Mouse (Mus musculus) retina, adult 2 months (tissue): ENCODE measurements at regions not wholly inside any gene's neighbourhood (a gene's known extent, or its start where the extent isn't known, plus 50 kb on each side); places are given as distances from the start of the nearest gene placed in this dataset.

Experiments used
- DNase-seq: peaks from one replicate; pipeline ENCODE4 v3.0.0-alpha.2; 2012; ENCODE audit warnings: low read depth, low spot score

- DNase-seq: no peak
Measured at GRCm38 (mm10) chr15:88469508-88470455, 130.3 kb upstream of the Zdhhc25 start.

GRCm38 (mm10) chr15:88472351-88473100 lies 127.6 kb upstream of the Zdhhc25 start:
- no peak for DNase-seq

GRCm38 (mm10) chr15:88473221-88473620 lies 126.9 kb upstream of the Zdhhc25 start:
- no peak for DNase-seq

GRCm38 (mm10) chr15:88483471-88483870 lies 116.6 kb upstream of the Zdhhc25 start:
- no peak for DNase-seq

GRCm38 (mm10) chr15:88489715-88490114 lies 110.4 kb upstream of the Zdhhc25 start:
- DNase-seq: no peak

GRCm38 (mm10) chr15:88490316-88491090 lies 109.6 kb upstream of the Zdhhc25 start:
- no peak for DNase-seq

GRCm38 (mm10) chr15:88491091-88491366 lies 109.1 kb upstream of the Zdhhc25 start:
- no peak for DNase-seq

GRCm38 (mm10) chr15:88497957-88498356 lies 102.1 kb upstream of the Zdhhc25 start:
- no peak for DNase-seq

GRCm38 (mm10) chr15:88502311-88502710 lies 97.8 kb upstream of the Zdhhc25 start:
- DNase-seq: no peak

- no peak for DNase-seq
Measured at GRCm38 (mm10) chr15:88503896-88504295, 96.2 kb upstream of the Zdhhc25 start.

- no peak for DNase-seq
Measured at GRCm38 (mm10) chr15:88505491-88506119, 94.5 kb upstream of the Zdhhc25 start.

GRCm38 (mm10) chr15:88507886-88508285 lies 92.2 kb upstream of the Zdhhc25 start:
- no peak for DNase-seq

GRCm38 (mm10) chr15:88508971-88509370 lies 91.1 kb upstream of the Zdhhc25 start:
- no peak for DNase-seq

GRCm38 (mm10) chr15:88509626-88510025 lies 90.5 kb upstream of the Zdhhc25 start:
- DNase-seq: no peak

GRCm38 (mm10) chr15:88514091-88514490 lies 86.0 kb upstream of the Zdhhc25 start:
- no peak for DNase-seq

- DNase-seq: no peak
Measured at GRCm38 (mm10) chr15:88531218-88531617, 68.9 kb upstream of the Zdhhc25 start.

GRCm38 (mm10) chr15:88532008-88532407 lies 68.1 kb upstream of the Zdhhc25 start:
- DNase-seq: no peak

GRCm38 (mm10) chr15:88533354-88533753 lies 66.7 kb upstream of the Zdhhc25 start:
- DNase-seq: no peak

- no peak for DNase-seq
Measured at GRCm38 (mm10) chr15:88535516-88535915, 64.6 kb upstream of the Zdhhc25 start.

- no peak for DNase-seq
Measured at GRCm38 (mm10) chr15:88537190-88537589, 62.9 kb upstream of the Zdhhc25 start.

- DNase-seq: no peak
Measured at GRCm38 (mm10) chr15:88542567-88542966, 57.5 kb upstream of the Zdhhc25 start.

GRCm38 (mm10) chr15:88544216-88544615 lies 55.9 kb upstream of the Zdhhc25 start:
- no peak for DNase-seq
